Mouse (Mus musculus) CH12.LX (cell line): ENCODE results near the gene Pitpnm2.

Experiments
- CTCF ChIP-seq, 2 experiments: IDR thresholded peaks in 1 of 2; conservative IDR thresholded peaks in 1 of 2; 2 replicates each; pipeline ENCODE4 v1.5.1; 2011 to 2012; ENCODE audit warnings: low read depth in 2 of 2, low read length in 2 of 2, improper control_type of control experiment in 1 of 2, inconsistent platforms in 1 of 2, mild to moderate bottlenecking in 1 of 2, moderate library complexity in 1 of 2
- MAX ChIP-seq: IDR thresholded peaks from 2 replicates; pipeline ENCODE4 v1.6.1; 2011; ENCODE audit warnings: low read length, improper control_type of control experiment
- POLR2A ChIP-seq: IDR thresholded peaks from 2 replicates; pipeline ENCODE4 v1.6.1; 2011; ENCODE audit warnings: low read depth, mild to moderate bottlenecking, improper control_type of control experiment, low read length
- TBP ChIP-seq: conservative IDR thresholded peaks from 2 replicates; pipeline ENCODE4 v1.6.1; 2011; ENCODE audit warnings: low read depth, low read length, improper control_type of control experiment
- USF1 ChIP-seq: IDR thresholded peaks from 2 replicates; pipeline ENCODE4 v1.6.1; 2014; ENCODE audit warnings: low read depth, mild to moderate bottlenecking, inconsistent platforms, low read length, improper control_type of control experiment

DNA sequence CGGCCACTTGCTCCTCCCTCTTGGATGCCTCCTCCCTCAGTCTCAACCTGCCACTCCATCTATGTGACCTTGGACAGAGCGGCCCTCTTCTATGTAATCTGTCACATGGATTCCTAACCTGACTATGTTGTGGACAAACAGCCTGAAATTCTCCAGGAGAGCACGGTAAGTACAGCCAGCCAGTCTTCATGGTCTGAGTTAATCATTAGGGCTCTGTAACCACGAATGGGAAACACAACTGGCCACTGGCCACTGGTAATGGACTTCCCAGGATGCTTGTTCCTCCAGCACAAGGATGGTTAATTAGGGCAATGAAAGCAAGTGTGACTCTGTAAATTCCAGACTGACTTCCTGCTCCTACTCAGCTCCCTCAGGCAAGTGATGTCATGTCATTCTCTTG is 13.4 kb downstream of the Pitpnm2 start:
- no peak for TF ChIP-seq POLR2A
- TF ChIP-seq CTCF (conservative IDR thresholded peaks at IDR 0.05 in 1 of 2, IDR thresholded peaks at IDR 0.05 in 1 of 2; ENCODE audit: low read depth in 2 of 2, low read length in 2 of 2): no peak
- TF ChIP-seq TBP: no peak
- no peak for TF ChIP-seq MAX
- TF ChIP-seq USF1: no peak
